Mouse (Mus musculus): ENCODE data around the gene Tk1. TPM values are rescaled to one million over a fixed set of nuclear protein-coding genes. Genes with fewer than 3 reads are reported as not detected.

Tk1 gene
- polyA plus RNA-seq, 2 experiments: 135 to 136 TPM

DNA sequence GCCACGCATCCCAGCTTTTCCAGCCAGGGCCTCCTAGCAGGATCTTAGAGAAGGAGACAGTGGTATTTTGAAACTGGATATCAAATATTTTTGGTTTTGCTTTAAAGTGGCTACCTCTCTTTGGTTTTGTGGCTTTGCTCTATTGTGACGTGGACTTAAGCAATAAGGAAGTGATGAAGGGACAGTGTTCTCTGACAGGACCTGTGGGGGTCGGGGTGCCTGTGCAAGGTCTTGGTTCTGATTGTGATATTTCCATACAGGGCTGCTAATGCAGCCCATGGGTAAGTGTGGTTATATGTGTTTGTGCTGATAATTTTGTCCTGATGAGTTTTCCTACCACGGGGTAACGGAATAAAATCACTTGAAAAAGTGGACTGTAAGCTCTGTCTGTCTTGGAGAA, 29.5 kb upstream of the Tk1 start:
- ATAC-seq (ENCODE audit: insufficient read depth) (no peak), DNase-seq (ENCODE audit: low read depth in 3 of 3, low spot score in 3 of 3) (no peak)
- Histone ChIP-seq H3K4me3 (ENCODE audit: insufficient read depth in 1 of 2, low read depth in 2 of 2, low read length in 2 of 2) (no peak overlapping the region), H3K36me3 (replicated peaks; ENCODE audit: control insufficient read depth, insufficient read depth, low read depth) (peaks cover 70% of the 10 kb centered on the region), H3K9ac (replicated peaks) (no peak overlapping the region), H3K27me3 (ENCODE audit: control insufficient read depth, insufficient read depth, low read length) (peaks cover 16% of the 10 kb centered on the region), H3K9me3 (ENCODE audit: control insufficient read depth, low read length) (no peaks in the 10 kb centered on the region), H3K4me1 (replicated peaks; ENCODE audit: control insufficient read depth in 2 of 2, insufficient read depth in 2 of 2, low read length in 1 of 2) (peaks cover 7 to 10% of the 10 kb centered on the region in 2 experiments), H3K4me2 (ENCODE audit: low read depth) (no peak overlapping the region), H3K27ac (no peak overlapping the region)
- 85% methylated on average over 5 of the region's 5 CpGs for WGBS (ENCODE audit: insufficient replicate concordance)
- TF ChIP-seq EP300 (IDR thresholded peaks at IDR 0.05; ENCODE audit: low read depth): no peak

DNA sequence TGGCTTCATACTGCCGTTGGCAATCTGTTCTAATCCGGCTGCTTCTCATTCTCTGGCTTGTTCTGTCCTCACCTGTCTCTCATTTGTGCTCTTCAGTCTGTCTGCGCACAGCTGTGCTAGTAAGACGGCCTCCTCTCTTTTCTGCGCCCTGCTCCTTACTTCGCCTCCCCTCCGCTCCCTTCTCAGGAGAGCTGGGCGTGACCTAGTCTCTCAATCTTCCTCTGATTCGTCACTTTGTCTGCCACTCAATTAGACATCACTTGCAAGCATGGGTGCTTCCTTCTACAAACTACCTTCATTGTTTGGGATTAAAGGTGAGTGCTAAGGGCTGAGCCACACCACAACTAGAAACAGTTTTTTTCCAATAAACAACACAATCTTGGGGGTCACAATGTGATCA, 28.3 kb upstream of the Tk1 start:
- H3K4me2 ChIP-seq (ENCODE audit: low read depth): no peak overlapping the region
- H3K9ac ChIP-seq (replicated peaks): no peak overlapping the region
- H3K4me3 ChIP-seq (ENCODE audit: insufficient read depth in 1 of 2, low read depth in 2 of 2, low read length in 2 of 2): no peak overlapping the region
- WGBS (ENCODE audit: insufficient replicate concordance): 87% methylated on average over 9 of the region's 9 CpGs
- no peak for DNase-seq (ENCODE audit: low read depth in 3 of 3, low spot score in 3 of 3)
- no peaks in the 10 kb centered on the region for H3K9me3 ChIP-seq (ENCODE audit: control insufficient read depth, low read length)
- ATAC-seq (ENCODE audit: insufficient read depth): no peak
- H3K27me3 ChIP-seq (ENCODE audit: control insufficient read depth, insufficient read depth, low read length): peaks cover 6% of the 10 kb centered on the region
- peaks cover 10 to 13% of the 10 kb centered on the region in 2 experiments for H3K4me1 ChIP-seq (replicated peaks; ENCODE audit: control insufficient read depth in 2 of 2, insufficient read depth in 2 of 2, low read length in 1 of 2)
- H3K36me3 ChIP-seq (replicated peaks; ENCODE audit: control insufficient read depth, insufficient read depth, low read depth): peaks cover 74% of the 10 kb centered on the region
- H3K27ac ChIP-seq: no peak overlapping the region
- no peak for TF ChIP-seq EP300 (IDR thresholded peaks at IDR 0.05; ENCODE audit: low read depth)
- no peak for TF ChIP-seq CTCF (IDR thresholded peaks at IDR 0.05; ENCODE audit: low read depth)

DNA sequence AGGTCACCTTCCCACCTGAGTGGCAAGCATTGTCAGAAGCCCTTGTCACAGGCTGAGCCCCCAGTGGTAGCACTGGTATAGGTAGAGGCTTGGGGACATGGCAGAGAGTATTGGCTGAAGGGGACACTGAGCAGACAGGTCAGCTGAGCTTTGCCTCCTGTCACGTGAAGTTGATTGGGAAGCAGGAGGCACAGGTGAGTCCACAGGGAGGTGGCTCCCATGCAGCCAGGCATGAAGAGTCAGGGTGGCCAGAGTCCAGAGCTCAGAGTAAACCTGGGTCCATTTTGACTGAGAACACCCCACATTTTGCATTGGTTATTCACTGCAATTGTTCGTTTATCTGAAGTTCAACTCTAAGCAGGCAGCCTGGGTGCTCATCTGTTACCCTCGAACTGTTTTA, 27.0 kb upstream of the Tk1 start:
- no peak overlapping the region for H3K9ac ChIP-seq (replicated peaks)
- H3K4me3 ChIP-seq (ENCODE audit: insufficient read depth in 1 of 2, low read depth in 2 of 2, low read length in 2 of 2): no peak overlapping the region
- H3K27ac ChIP-seq: no peak overlapping the region
- peaks cover 74% of the 10 kb centered on the region for H3K36me3 ChIP-seq (replicated peaks; ENCODE audit: control insufficient read depth, insufficient read depth, low read depth)
- H3K4me2 ChIP-seq (ENCODE audit: low read depth): no peak overlapping the region
- TF ChIP-seq CTCF (IDR thresholded peaks at IDR 0.05; ENCODE audit: low read depth) (no peak), EP300 (IDR thresholded peaks at IDR 0.05; ENCODE audit: low read depth) (no peak)
- WGBS (ENCODE audit: insufficient replicate concordance): 86% methylated on average over 3 of the region's 3 CpGs
- no peaks in the 10 kb centered on the region for H3K27me3 ChIP-seq (ENCODE audit: control insufficient read depth, insufficient read depth, low read length)
- ATAC-seq (ENCODE audit: insufficient read depth): no peak
- H3K9me3 ChIP-seq (ENCODE audit: control insufficient read depth, low read length): no peaks in the 10 kb centered on the region
- peaks cover 16 to 18% of the 10 kb centered on the region in 2 experiments for H3K4me1 ChIP-seq (replicated peaks; ENCODE audit: control insufficient read depth in 2 of 2, insufficient read depth in 2 of 2, low read length in 1 of 2)
- no peak for DNase-seq (ENCODE audit: low read depth in 3 of 3, low spot score in 3 of 3)

DNA sequence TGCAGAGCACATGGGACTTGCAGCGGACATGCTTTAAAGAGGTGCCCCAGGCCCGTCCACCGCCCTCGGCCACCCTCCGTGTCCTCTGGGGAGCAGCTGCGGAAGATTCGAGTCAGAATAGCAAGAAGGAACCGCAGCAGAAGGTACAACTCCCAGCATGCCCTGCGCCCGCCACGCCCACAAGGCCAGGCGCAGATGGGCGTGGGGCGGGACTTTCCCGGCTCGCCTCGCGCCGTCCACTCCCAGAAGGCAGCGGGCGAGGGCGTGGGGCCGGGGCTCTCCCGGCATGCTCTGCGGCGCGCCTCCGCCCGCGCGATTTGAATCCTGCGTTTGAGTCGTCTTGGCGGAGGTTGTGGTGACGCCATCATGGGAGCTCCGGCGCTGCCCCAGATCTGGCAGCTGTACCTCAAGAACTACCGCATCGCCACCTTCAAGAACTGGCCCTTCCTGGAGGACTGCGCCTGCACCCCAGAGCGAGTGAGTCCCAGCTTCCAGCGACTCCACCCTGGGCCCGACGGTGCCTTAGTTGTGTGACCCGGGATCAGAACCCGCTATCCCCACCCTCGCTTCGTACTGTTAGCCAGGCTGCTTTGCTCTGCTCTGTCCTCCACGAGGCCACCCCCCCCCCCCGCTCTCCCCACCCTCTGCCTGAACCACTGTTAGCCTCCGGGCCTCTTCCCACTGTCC, 23.2 kb upstream of the Tk1 start, which contains the start of gene Birc5:
TSS of gene Birc5 (plus strand) at position 267 of the 687 bp plus-strand sequence.
- peaks cover 19 to 30% of the 10 kb centered on the region in 2 experiments for H3K4me1 ChIP-seq (replicated peaks; ENCODE audit: control insufficient read depth in 2 of 2, insufficient read depth in 2 of 2, low read length in 1 of 2)
- DNase-seq (ENCODE audit: low read depth in 3 of 3, low spot score in 3 of 3) (peak; percentile 89 to 92 (median 91)), ATAC-seq (ENCODE audit: insufficient read depth) (peak; percentile 88)
- H3K9me3 ChIP-seq (ENCODE audit: control insufficient read depth, low read length): no peaks in the 10 kb centered on the region
- peak within 1 kb of the TSS; percentile 99 for H3K4me2 ChIP-seq (ENCODE audit: low read depth)
- peak within 1 kb of the TSS; percentile 87 for H3K27ac ChIP-seq
- TF ChIP-seq CTCF (IDR thresholded peaks at IDR 0.05; ENCODE audit: low read depth) (0 out of 2 replicates have a peak, but pooled peaks have one; percentile 13), EP300 (IDR thresholded peaks at IDR 0.05; ENCODE audit: low read depth) (0 out of 2 replicates have a peak, but pooled peaks have one; percentile 13)
- H3K9ac ChIP-seq (replicated peaks): peak within 1 kb of the TSS; percentile 99
- whole genome bisulfite sequencing (ENCODE audit: insufficient replicate concordance): under 1% methylated on average over 51 of the region's 51 CpGs
- H3K36me3 ChIP-seq (replicated peaks; ENCODE audit: control insufficient read depth, insufficient read depth, low read depth): peaks cover 39% of the 10 kb centered on the region
- peak within 1 kb of the TSS; percentile 93 to 94 for H3K4me3 ChIP-seq (ENCODE audit: insufficient read depth in 1 of 2, low read depth in 2 of 2, low read length in 2 of 2)
- no peaks in the 10 kb centered on the region for H3K27me3 ChIP-seq (ENCODE audit: control insufficient read depth, insufficient read depth, low read length)

DNA sequence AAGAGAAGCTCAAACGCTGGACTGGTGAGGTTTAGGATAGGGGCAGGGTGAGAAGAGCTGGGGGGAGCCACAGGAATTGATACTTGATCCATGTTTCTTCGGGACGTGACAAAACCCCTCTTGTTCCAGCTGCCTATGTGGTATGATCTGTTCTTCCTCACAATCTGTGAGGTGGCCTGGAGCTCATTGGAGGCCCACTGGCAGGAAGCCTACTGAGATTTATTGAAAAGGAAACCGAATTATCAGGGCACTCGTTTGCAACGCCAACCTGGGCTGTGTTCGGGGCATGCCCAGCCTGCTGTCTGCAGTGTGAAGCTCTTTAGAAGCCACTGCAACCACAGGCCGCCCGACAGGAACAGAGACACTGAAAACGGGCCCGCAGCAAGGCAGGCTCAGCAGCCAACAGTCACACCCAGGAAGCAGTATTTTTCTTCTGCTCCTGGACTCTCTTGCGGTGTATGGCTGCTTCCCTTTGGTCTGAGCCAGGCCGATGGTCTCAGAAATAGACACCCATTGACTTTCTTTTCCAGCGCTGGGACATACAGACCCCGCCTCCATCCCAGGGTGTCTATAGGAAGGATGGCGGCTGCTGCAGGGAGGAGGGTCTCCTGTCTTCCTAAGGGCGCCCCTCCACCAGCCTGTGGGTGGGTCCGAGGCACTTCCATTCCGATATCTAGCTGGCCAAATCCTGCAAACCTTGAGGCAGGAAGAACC, 22.5 kb upstream of the Tk1 start:
- DNase-seq (ENCODE audit: low read depth in 3 of 3, low spot score in 3 of 3) (no peak), ATAC-seq (ENCODE audit: insufficient read depth) (peak; percentile 38)
- Histone ChIP-seq H3K27me3 (ENCODE audit: control insufficient read depth, insufficient read depth, low read length) (no peaks in the 10 kb centered on the region), H3K9ac (replicated peaks) (peak overlapping the region; percentile 83), H3K4me1 (replicated peaks; ENCODE audit: control insufficient read depth in 2 of 2, insufficient read depth in 2 of 2, low read length in 1 of 2) (peaks cover 19 to 30% of the 10 kb centered on the region in 2 experiments), H3K4me2 (ENCODE audit: low read depth) (peak overlapping the region; percentile 95), H3K4me3 (ENCODE audit: insufficient read depth in 1 of 2, low read depth in 2 of 2, low read length in 2 of 2) (peak overlapping the region; percentile 70 to 94), H3K9me3 (ENCODE audit: control insufficient read depth, low read length) (no peaks in the 10 kb centered on the region), H3K36me3 (replicated peaks; ENCODE audit: control insufficient read depth, insufficient read depth, low read depth) (peaks cover 32% of the 10 kb centered on the region), H3K27ac (peak overlapping the region; percentile 72)
- WGBS (ENCODE audit: insufficient replicate concordance): 6% methylated on average over 19 of the region's 19 CpGs
- TF ChIP-seq EP300 (IDR thresholded peaks at IDR 0.05; ENCODE audit: low read depth) (no peak), CTCF (IDR thresholded peaks at IDR 0.05; ENCODE audit: low read depth) (no peak)
